Mouse (Mus musculus) neutrophil, adult 65 days (primary cell): Measurements from ENCODE around the gene Kcnv2. TPM values are rescaled to one million over a fixed set of nuclear protein-coding genes. Genes with fewer than 3 reads are reported as not detected.

Experiments used
- total RNA-seq: library from RNA; stranded (reverse); gene quantifications from 2 replicates; pipeline ENCODE4 v1.2.4, GENCODE M21; 2023

Gene Kcnv2
- total RNA-seq: not detected in 2 replicates

DNA sequence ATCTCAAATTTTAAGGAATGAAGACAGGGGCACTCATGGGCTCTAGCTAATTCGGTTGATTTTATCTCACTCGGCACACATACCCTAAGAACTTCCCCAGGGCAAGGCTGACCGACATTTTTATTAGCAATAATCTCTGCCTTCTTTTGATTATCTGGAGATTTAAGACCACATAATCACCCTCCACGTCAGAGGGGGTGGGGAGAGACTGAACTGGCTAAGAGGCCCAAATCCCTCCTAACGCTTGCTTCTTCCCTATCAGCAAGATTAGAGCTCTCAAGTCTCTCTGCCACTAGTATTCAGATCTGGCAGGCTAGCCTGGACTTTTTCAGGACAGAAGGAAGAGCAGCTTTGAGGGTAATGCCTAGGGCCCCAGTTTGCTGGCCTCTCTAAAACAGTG lies at the start of gene Kcnv2:
TSS of gene Kcnv2 (plus strand) at position 308 of the 400 bp plus-strand sequence.

Other genes with a start within 250 kb of the Kcnv2 start
- gene Vldlr, start 106.1 kb upstream of the Kcnv2 start, total RNA-seq: not detected in 2 replicates
- 24.5 and 26.9 TPM in 2 replicates for gene Pum3, start 107.2 kb downstream of the Kcnv2 start, total RNA-seq